Mouse (Mus musculus) forebrain, embryonic 10.5 days (tissue): ENCODE results near the gene Mxra7. TPM values are rescaled to one million over a fixed set of nuclear protein-coding genes. Genes with fewer than 3 reads are reported as not detected.

Source experiments
- DNase-seq: peaks from one replicate; pipeline ENCODE4 v3.0.0-alpha.2; 2017; ENCODE audit warnings: low spot score; ENCODE audit errors: extremely low spot score
- H3K27ac ChIP-seq: fragments of 300-500 bp; sonication (generic); 2 replicates; pipeline ENCODE4 v1.5.1; 2016; ENCODE audit warnings: mild to moderate bottlenecking
- H3K27me3 ChIP-seq: fragments of 300-500 bp; sonication (generic); 2 replicates; pipeline ENCODE4 v1.6.1; 2016; ENCODE audit warnings: mild to moderate bottlenecking; ENCODE audit not compliant: poor library complexity, severe bottlenecking
- H3K36me3 ChIP-seq: fragments of 300-500 bp; sonication (generic); replicated peaks from 2 replicates; pipeline ENCODE4 v1.6.1; 2016; ENCODE audit warnings: mild to moderate bottlenecking, moderate library complexity
- H3K4me1 ChIP-seq: fragments of 300-500 bp; sonication (generic); 2 replicates; pipeline ENCODE4 v1.6.1; 2016
- H3K4me3 ChIP-seq: fragments of 300-500 bp; sonication (generic); 2 replicates; pipeline ENCODE4 v1.5.1; 2016; ENCODE audit warnings: mild to moderate bottlenecking, moderate library complexity
- H3K9me3 ChIP-seq: fragments of 300-500 bp; sonication (generic); 2 replicates; pipeline ENCODE4 v1.6.1; 2016; ENCODE audit warnings: mild to moderate bottlenecking, moderate library complexity
- WGBS: fragments of 180-500 bp; shearing (Covaris S2); methylation state at CpG from one replicate; pipeline ENCODE4 v1.1.7; 2016; 5-methylcytosine and 5-hydroxymethylcytosine counted together
- polyA plus RNA-seq: library from polyadenylated mRNA; unstranded; fragments of >200 nt; fragmentation: Nextera tagmentation; extraction: Ambion mirVana; gene quantifications from 2 replicates; pipeline ENCODE4 v1.2.1, GENCODE M21; 2016

The Mxra7 gene
- polyA plus RNA-seq, 1 experiment from 2014 or later: 16.5 TPM

- Histone ChIP-seq H3K9me3 (no peaks in the 10 kb centered on the region), H3K36me3 (no peaks in the 10 kb centered on the region), H3K27me3 (no peaks in the 10 kb centered on the region), H3K4me1 (peaks cover 8% of the 10 kb centered on the region), H3K27ac (no peak overlapping the region), H3K4me3 (no peak overlapping the region)
- no peak for DNase-seq
- WGBS: 93% methylated on average over 10 of the region's 10 CpGs
Observed at GRCm38 (mm10) chr11:116784221-116784620, 43.6 kb downstream of the Mxra7 start.

GRCm38 (mm10) chr11:116782737-116783145 is 45.1 kb downstream of the Mxra7 start:
- Histone ChIP-seq H3K27ac (no peak overlapping the region), H3K4me3 (no peak overlapping the region), H3K36me3 (no peaks in the 10 kb centered on the region), H3K4me1 (peaks cover 8% of the 10 kb centered on the region), H3K9me3 (no peaks in the 10 kb centered on the region), H3K27me3 (no peaks in the 10 kb centered on the region)
- DNase-seq: no peak
- WGBS: 82% methylated on average over 9 of the region's 9 CpGs

GRCm38 (mm10) chr11:116775407-116775806 is 52.4 kb downstream of the Mxra7 start, which contains the start of gene St6galnac1:
TSS of gene St6galnac1 (minus strand) at chr11:116775507.
- 93% methylated on average over 7 of the region's 7 CpGs for WGBS
- Histone ChIP-seq H3K4me1 (peaks cover 4% of the 10 kb centered on the region; the same call in 1 of the 2 replicates), H3K9me3 (no peaks in the 10 kb centered on the region), H3K4me3 (no peak within 1 kb of the TSS), H3K27ac (no peak within 1 kb of the TSS), H3K36me3 (no peaks in the 10 kb centered on the region), H3K27me3 (no peaks in the 10 kb centered on the region)
- no peak for DNase-seq

- Histone ChIP-seq H3K27ac (no peak overlapping the region), H3K27me3 (no peaks in the 10 kb centered on the region), H3K36me3 (no peaks in the 10 kb centered on the region), H3K4me1 (0 out of 2 replicates have a peak, but pooled peaks cover 4% of the 10 kb centered on the region), H3K9me3 (no peaks in the 10 kb centered on the region), H3K4me3 (no peak overlapping the region)
- no peak for DNase-seq
- 59% methylated on average over 2 of the region's 2 CpGs for WGBS
Observed at GRCm38 (mm10) chr11:116773205-116773604, 54.6 kb downstream of the Mxra7 start.

GRCm38 (mm10) chr11:116769873-116770272 is 58.0 kb downstream of the Mxra7 start:
- no peak for DNase-seq
- Histone ChIP-seq H3K27me3 (no peaks in the 10 kb centered on the region), H3K9me3 (no peaks in the 10 kb centered on the region), H3K4me1 (no peaks in the 10 kb centered on the region), H3K27ac (no peak overlapping the region), H3K4me3 (no peak overlapping the region), H3K36me3 (no peaks in the 10 kb centered on the region)
- 86% methylated on average over 5 of the region's 5 CpGs for WGBS

GRCm38 (mm10) chr11:116764946-116765345 is 62.9 kb downstream of the Mxra7 start:
- DNase-seq: no peak
- no peaks in the 10 kb centered on the region for H3K4me1 ChIP-seq
- H3K27me3 ChIP-seq: no peaks in the 10 kb centered on the region
- whole genome bisulfite sequencing: 91% methylated on average over 2 of the region's 2 CpGs
- no peak overlapping the region for H3K27ac ChIP-seq
- no peak overlapping the region for H3K4me3 ChIP-seq
- no peaks in the 10 kb centered on the region; the same call in 1 of the 2 replicates for H3K9me3 ChIP-seq
- no peaks in the 10 kb centered on the region for H3K36me3 ChIP-seq

- Histone ChIP-seq H3K4me3 (no peak overlapping the region), H3K36me3 (no peaks in the 10 kb centered on the region), H3K4me1 (no peaks in the 10 kb centered on the region), H3K27me3 (no peaks in the 10 kb centered on the region), H3K9me3 (no peaks in the 10 kb centered on the region; the same call in 1 of the 2 replicates), H3K27ac (no peak overlapping the region)
- DNase-seq: no peak
- WGBS: 96% methylated on average over 7 of the region's 7 CpGs
Observed at GRCm38 (mm10) chr11:116764346-116764745, 63.5 kb downstream of the Mxra7 start.

GRCm38 (mm10) chr11:116755191-116755590 is 72.7 kb downstream of the Mxra7 start:
- DNase-seq: no peak
- Histone ChIP-seq H3K4me3 (no peak overlapping the region), H3K27ac (no peak overlapping the region), H3K9me3 (no peaks in the 10 kb centered on the region), H3K4me1 (no peaks in the 10 kb centered on the region), H3K36me3 (no peaks in the 10 kb centered on the region), H3K27me3 (no peaks in the 10 kb centered on the region)
- 89% methylated on average over 4 of the region's 4 CpGs for WGBS

GRCm38 (mm10) chr11:116753674-116754470 is 74.0 kb downstream of the Mxra7 start:
- H3K27ac ChIP-seq: no peak overlapping the region
- no peaks in the 10 kb centered on the region for H3K4me1 ChIP-seq
- H3K9me3 ChIP-seq: no peaks in the 10 kb centered on the region
- no peak for DNase-seq
- no peaks in the 10 kb centered on the region for H3K36me3 ChIP-seq
- H3K4me3 ChIP-seq: no peak overlapping the region
- WGBS: 88% methylated on average over 5 of the region's 5 CpGs
- H3K27me3 ChIP-seq: no peaks in the 10 kb centered on the region

Other genes with a start within 250 kb of the Mxra7 start
- 9.2 and 10.5 TPM in 2 replicates for gene Ube2o, start 246.6 kb downstream of the Mxra7 start, polyA plus RNA-seq
- gene Aanat, start 241.6 kb downstream of the Mxra7 start, polyA plus RNA-seq: not detected in 2 replicates
- 3.5 and 4.0 TPM in 2 replicates for gene Rhbdf2, start 201.0 kb downstream of the Mxra7 start, polyA plus RNA-seq
- gene Prcd, start 174.5 kb downstream of the Mxra7 start, polyA plus RNA-seq: 0.62 and 1.1 TPM in 2 replicates
- gene Cygb, start 173.7 kb downstream of the Mxra7 start, polyA plus RNA-seq: 2.5 and 2.9 TPM in 2 replicates
- gene St6galnac1, start 52.5 kb downstream of the Mxra7 start, polyA plus RNA-seq: not detected in 2 replicates
- gene Mettl23, start 15.2 kb upstream of the Mxra7 start, polyA plus RNA-seq: 64.3 and 66.5 TPM in 2 replicates
- gene Jmjd6, start 15.4 kb upstream of the Mxra7 start, polyA plus RNA-seq: 91.1 and 106 TPM in 2 replicates
- gene Mfsd11, start 24.4 kb upstream of the Mxra7 start, polyA plus RNA-seq: 18.9 and 24.7 TPM in 2 replicates
- 901 and 914 TPM in 2 replicates for gene Srsf2, start 25.0 kb upstream of the Mxra7 start, polyA plus RNA-seq
- gene Mgat5b, start 90.8 kb upstream of the Mxra7 start, polyA plus RNA-seq: 3.3 and 3.7 TPM in 2 replicates